Mouse (Mus musculus) liver, embryonic 16.5 days (tissue): ENCODE measurements at regions not wholly inside any gene's neighbourhood (a gene's known extent, or its start where the extent isn't known, plus 50 kb on each side); places are given as distances from the start of the nearest gene placed in this dataset.

Experiments
- ATAC-seq: fragments of 200-750 bp; cut with Nextera tagmentation; 2 replicates; pipeline ENCODE4 v1.8.0; 2017; ENCODE audit warnings: low read depth, mild to moderate bottlenecking, moderate number of reproducible peaks, moderate library complexity
- H3K27ac ChIP-seq: fragments of 300-500 bp; sonication (generic); 2 replicates; pipeline ENCODE4 v1.5.1; 2014; ENCODE audit warnings: mild to moderate bottlenecking, low read length
- H3K27me3 ChIP-seq: fragments of 300-500 bp; sonication (generic); 2 replicates; pipeline ENCODE4 v1.6.1; 2014; ENCODE audit warnings: low read depth, low read length, mixed read lengths; ENCODE audit not compliant: control insufficient read depth, insufficient read depth
- H3K36me3 ChIP-seq: fragments of 300-500 bp; sonication (generic); 2 replicates; pipeline ENCODE4 v1.6.1; 2014; ENCODE audit warnings: mild to moderate bottlenecking; ENCODE audit not compliant: control insufficient read depth, insufficient read depth
- H3K4me1 ChIP-seq: fragments of 300-500 bp; sonication (generic); 2 replicates; pipeline ENCODE4 v1.6.1; 2014; ENCODE audit warnings: low read depth, low read length, mixed read lengths; ENCODE audit not compliant: control insufficient read depth
- H3K4me2 ChIP-seq: fragments of 300-500 bp; sonication (generic); 2 replicates; pipeline ENCODE4 v1.6.1; 2014; ENCODE audit warnings: low read depth, low read length, mixed read lengths
- H3K4me3 ChIP-seq: fragments of 300-500 bp; sonication (generic); 2 replicates; pipeline ENCODE4 v1.5.1; 2014; ENCODE audit warnings: low read depth, mild to moderate bottlenecking, low read length
- H3K9ac ChIP-seq: fragments of 300-500 bp; sonication (generic); 2 replicates; pipeline ENCODE4 v1.6.1; 2014; ENCODE audit warnings: low read depth, low read length
- H3K9me3 ChIP-seq: fragments of 300-500 bp; sonication (generic); replicated peaks from 2 replicates; pipeline ENCODE4 v1.6.1; 2016; ENCODE audit warnings: low read length; ENCODE audit not compliant: control insufficient read depth
- WGBS: fragments of 180-500 bp; shearing (Covaris S2); extraction: QIAGEN DNeasy Blood & Tissue Kit; methylation state at CpG from one replicate; pipeline ENCODE4 v1.1.7; 2014; ENCODE audit not compliant: insufficient replicate concordance; 5-methylcytosine and 5-hydroxymethylcytosine counted together

- Histone ChIP-seq H3K9me3 (no peaks in the 10 kb centered on the region), H3K9ac (no peak overlapping the region), H3K27me3 (no peaks in the 10 kb centered on the region), H3K27ac (no peak overlapping the region), H3K4me3 (no peak overlapping the region), H3K4me2 (no peak overlapping the region), H3K4me1 (no peaks in the 10 kb centered on the region), H3K36me3 (no peaks in the 10 kb centered on the region)
- ATAC-seq: no peak
- 52% methylated on average over 1 of the region's 1 CpGs for WGBS
Observed at GRCm38 (mm10) chr13:35330926-35331325, 304.0 kb upstream of the Eci2 start.

DNA sequence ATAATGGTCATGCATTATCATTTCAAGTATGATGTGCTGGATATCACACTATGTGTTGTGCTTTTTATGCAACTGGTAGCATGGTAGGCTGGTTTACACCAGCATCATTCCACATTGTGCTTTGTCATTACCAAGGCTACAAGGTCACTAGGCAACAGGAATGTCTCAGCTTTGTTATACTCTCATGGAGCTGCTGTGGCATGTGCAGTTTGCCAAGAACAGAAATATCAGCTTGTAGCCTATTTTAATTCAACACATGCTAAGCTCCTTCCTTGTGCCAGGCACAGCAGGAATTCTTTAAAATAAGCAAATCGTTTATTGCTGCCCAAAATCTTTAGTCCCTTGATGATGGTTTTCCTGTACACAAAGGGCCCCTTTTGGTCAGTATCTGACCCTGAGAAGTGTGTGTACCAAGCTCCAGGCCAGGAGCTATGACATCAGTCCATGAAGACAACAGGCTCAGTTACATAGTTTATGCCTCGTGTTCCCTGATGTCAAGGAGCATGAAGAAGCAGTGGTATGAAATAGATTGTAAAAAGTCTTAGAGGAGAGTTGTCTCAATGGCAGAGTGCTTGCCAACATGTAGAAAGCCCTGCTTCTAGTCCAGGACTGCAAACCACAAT is 314.0 kb upstream of the Cdyl start:
- no peak overlapping the region for H3K4me3 ChIP-seq
- no peak overlapping the region for H3K9ac ChIP-seq
- no peak overlapping the region for H3K4me2 ChIP-seq
- H3K27me3 ChIP-seq: no peaks in the 10 kb centered on the region
- H3K27ac ChIP-seq: no peak overlapping the region
- 48% methylated on average over 2 of the region's 2 CpGs for WGBS
- no peaks in the 10 kb centered on the region for H3K36me3 ChIP-seq
- no peaks in the 10 kb centered on the region for H3K9me3 ChIP-seq
- H3K4me1 ChIP-seq: no peaks in the 10 kb centered on the region
- no peak for ATAC-seq

GRCm38 (mm10) chr13:35348283-35348682 is 311.4 kb upstream of the Cdyl start:
- no peaks in the 10 kb centered on the region for H3K27me3 ChIP-seq
- no peak for ATAC-seq
- no peak overlapping the region for H3K27ac ChIP-seq
- no peaks in the 10 kb centered on the region for H3K4me1 ChIP-seq
- H3K9ac ChIP-seq: no peak overlapping the region
- no peak overlapping the region for H3K4me2 ChIP-seq
- WGBS: 53% methylated on average over 3 of the region's 3 CpGs
- no peaks in the 10 kb centered on the region for H3K36me3 ChIP-seq
- H3K4me3 ChIP-seq: no peak overlapping the region
- H3K9me3 ChIP-seq: no peaks in the 10 kb centered on the region

DNA sequence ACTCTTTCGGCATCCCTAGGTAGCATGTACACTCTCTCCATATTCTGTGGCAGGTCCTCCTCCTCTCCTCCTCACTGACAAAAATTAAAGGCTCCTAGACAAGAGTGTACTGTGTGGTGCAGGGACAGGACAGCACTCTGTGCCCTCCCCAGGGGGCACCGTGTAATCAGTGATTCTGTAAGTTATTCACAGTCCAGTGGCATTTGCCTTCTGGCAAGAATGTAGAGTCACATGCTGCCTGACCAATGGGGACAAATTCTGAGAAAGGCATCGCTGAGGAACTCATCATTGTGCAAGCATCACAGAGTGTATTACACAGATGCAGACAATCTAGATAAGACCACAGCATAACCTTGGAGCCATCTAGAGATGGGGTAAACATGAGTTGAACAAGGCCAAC is 300.3 kb upstream of the Cdyl start:
- H3K36me3 ChIP-seq: no peaks in the 10 kb centered on the region
- no peaks in the 10 kb centered on the region for H3K27me3 ChIP-seq
- no peak overlapping the region for H3K4me3 ChIP-seq
- H3K4me2 ChIP-seq: no peak overlapping the region
- ATAC-seq: no peak
- H3K4me1 ChIP-seq: no peaks in the 10 kb centered on the region
- no peak overlapping the region for H3K9ac ChIP-seq
- no peaks in the 10 kb centered on the region for H3K9me3 ChIP-seq
- WGBS: 62% methylated on average over 3 of the region's 3 CpGs
- H3K27ac ChIP-seq: no peak overlapping the region

GRCm38 (mm10) chr13:35377487-35377886 is 282.1 kb upstream of the Cdyl start:
- no peak overlapping the region for H3K4me2 ChIP-seq
- no peak overlapping the region for H3K9ac ChIP-seq
- 64% methylated on average over 2 of the region's 2 CpGs for WGBS
- no peak overlapping the region for H3K27ac ChIP-seq
- H3K9me3 ChIP-seq: no peaks in the 10 kb centered on the region
- H3K4me1 ChIP-seq: no peaks in the 10 kb centered on the region
- no peak overlapping the region for H3K4me3 ChIP-seq
- no peaks in the 10 kb centered on the region for H3K27me3 ChIP-seq
- no peak for ATAC-seq
- no peaks in the 10 kb centered on the region for H3K36me3 ChIP-seq

GRCm38 (mm10) chr13:35379500-35379899 is 280.1 kb upstream of the Cdyl start:
- no peak for ATAC-seq
- H3K36me3 ChIP-seq: no peaks in the 10 kb centered on the region
- no peaks in the 10 kb centered on the region for H3K9me3 ChIP-seq
- no peak overlapping the region for H3K9ac ChIP-seq
- no peak overlapping the region for H3K27ac ChIP-seq
- no peaks in the 10 kb centered on the region for H3K27me3 ChIP-seq
- H3K4me1 ChIP-seq: no peaks in the 10 kb centered on the region
- H3K4me3 ChIP-seq: no peak overlapping the region
- no peak overlapping the region for H3K4me2 ChIP-seq
- WGBS: 42% methylated on average over 2 of the region's 2 CpGs

DNA sequence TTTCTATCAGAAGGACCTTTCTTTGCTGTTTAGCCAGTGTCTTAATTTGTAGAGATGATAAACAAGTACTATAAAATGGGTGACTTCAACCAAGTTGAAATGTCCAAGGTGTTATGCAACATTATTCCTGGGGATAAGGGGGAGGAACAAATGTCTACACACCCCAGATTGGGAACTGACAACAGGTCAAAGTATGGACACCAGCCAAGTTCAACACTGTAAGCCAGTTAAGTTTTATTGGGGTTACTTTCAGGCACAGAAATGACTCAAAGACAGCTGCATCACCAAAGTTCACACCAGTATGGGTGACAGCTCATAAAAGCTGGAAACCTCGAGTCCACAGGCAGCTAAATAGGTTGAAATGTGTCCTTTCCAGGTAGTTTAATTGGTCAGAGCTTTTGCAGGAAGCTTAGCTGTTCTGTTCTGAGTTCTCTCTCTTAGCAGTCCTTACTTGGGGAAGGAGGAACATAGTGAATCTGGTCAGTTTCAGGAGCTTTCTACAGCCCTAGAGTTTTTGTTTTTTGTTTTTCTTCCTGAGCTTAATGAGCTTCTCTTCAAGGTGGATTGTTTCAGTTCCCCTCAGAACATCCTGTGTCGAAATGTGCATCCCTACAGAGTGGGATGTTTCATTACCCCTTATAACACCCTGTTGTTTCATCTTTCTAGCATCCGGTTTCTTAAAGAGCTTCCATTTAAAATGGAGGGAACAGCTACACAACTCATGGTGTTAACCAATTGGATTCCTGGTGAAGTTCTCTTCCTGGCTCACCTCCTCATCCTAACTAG is 279.2 kb upstream of the Cdyl start:
- Histone ChIP-seq H3K36me3 (no peaks in the 10 kb centered on the region), H3K27me3 (no peaks in the 10 kb centered on the region), H3K9me3 (no peaks in the 10 kb centered on the region), H3K27ac (no peak overlapping the region), H3K9ac (no peak overlapping the region), H3K4me2 (no peak overlapping the region), H3K4me1 (no peaks in the 10 kb centered on the region), H3K4me3 (no peak overlapping the region)
- 31% methylated on average over 3 of the region's 3 CpGs for WGBS
- ATAC-seq: no peak

GRCm38 (mm10) chr13:35381641-35382040 is 278.0 kb upstream of the Cdyl start:
- H3K9ac ChIP-seq: no peak overlapping the region
- 48% methylated on average over 2 of the region's 2 CpGs for whole genome bisulfite sequencing
- no peaks in the 10 kb centered on the region for H3K4me1 ChIP-seq
- no peaks in the 10 kb centered on the region for H3K27me3 ChIP-seq
- H3K9me3 ChIP-seq: no peaks in the 10 kb centered on the region
- ATAC-seq: no peak
- H3K36me3 ChIP-seq: no peaks in the 10 kb centered on the region
- H3K4me2 ChIP-seq: no peak overlapping the region
- no peak overlapping the region for H3K27ac ChIP-seq
- no peak overlapping the region for H3K4me3 ChIP-seq

- H3K27ac ChIP-seq: no peak overlapping the region
- H3K4me3 ChIP-seq: no peak overlapping the region
- ATAC-seq: no peak
- H3K9ac ChIP-seq: no peak overlapping the region
- WGBS: 22% methylated on average over 12 of the region's 12 CpGs
- H3K36me3 ChIP-seq: no peaks in the 10 kb centered on the region
- no peaks in the 10 kb centered on the region for H3K27me3 ChIP-seq
- H3K4me1 ChIP-seq: no peaks in the 10 kb centered on the region
- no peak overlapping the region for H3K4me2 ChIP-seq
- no peaks in the 10 kb centered on the region for H3K9me3 ChIP-seq
Observed at GRCm38 (mm10) chr13:35383000-35383623, 276.5 kb upstream of the Cdyl start.
